Comparison of ENCODE assay signal across 16 mouse cellular contexts in genomic region chr2:45601332-45601900, GRCm38 (mm10).
"Had no signal": no experiment of that assay in that cellular context is flagged by ENCODE, and none has a peak within 500 bp of the region (broad histone marks: within the 10 kb centered on the region; RNA-seq: fewer than 3 reads in every experiment).

No protein-coding gene starts in this region.

- H3K4me3 ChIP-seq: kidney, embryonic 15.5 days; layer of hippocampus, adult 2 months; limb, embryonic 12.5 days; liver, embryonic 13.5 days; megakaryocyte, embryonic 14.5 days; midbrain, embryonic 12.5 days had no signal

- DNase-seq: kidney, adult 18-20 months; kidney, postnatal 4 days; liver; liver, embryonic 13.5 days; liver, postnatal 0 days; right cerebral cortex, postnatal 25 days; thymus, adult 18-20 months; thymus, postnatal 14 days had no signal

- H3K4me1 ChIP-seq: limb, embryonic 12.5 days; liver, embryonic 13.5 days; midbrain, embryonic 12.5 days had no signal

- H3K36me3 ChIP-seq: kidney, embryonic 15.5 days; limb, embryonic 12.5 days; liver, embryonic 13.5 days; midbrain, embryonic 12.5 days had no signal

- H3K27me3 ChIP-seq: kidney, embryonic 15.5 days; limb, embryonic 12.5 days; liver, embryonic 13.5 days; midbrain, embryonic 12.5 days had no signal

- H3K9me3 ChIP-seq: kidney, embryonic 15.5 days; limb, embryonic 12.5 days; liver, embryonic 13.5 days; megakaryocyte, embryonic 14.5 days; midbrain, embryonic 12.5 days had no signal

- H3K9ac ChIP-seq: kidney, embryonic 15.5 days; limb, embryonic 12.5 days; liver, embryonic 13.5 days; liver, postnatal 0 days; midbrain, embryonic 12.5 days had no signal

- H3K4me2 ChIP-seq: kidney, embryonic 15.5 days; limb, embryonic 12.5 days; liver, embryonic 13.5 days; midbrain, embryonic 12.5 days had no signal

- H3K27ac ChIP-seq: kidney, embryonic 15.5 days; layer of hippocampus, adult 2 months; limb, embryonic 12.5 days; liver, embryonic 13.5 days; macrophage; midbrain, embryonic 12.5 days had no signal

- ATAC-seq: inflammation-experienced regulatory T-cells, adult 6 months; liver, postnatal 0 days; midbrain, embryonic 16.5 days had no signal
